Mouse (Mus musculus) kidney, adult 11 months (tissue): ENCODE measurements around the gene Mier2.

ENCODE experiments used
- DNase-seq: peaks from one replicate; pipeline ENCODE4 v3.0.0; 2022

The Mier2 gene

GRCm38 (mm10) chr10:79538323-79538722 is 16.7 kb downstream of the Mier2 start:
- DNase-seq = no peak

- no peak for DNase-seq
Measured at GRCm38 (mm10) chr10:79537781-79538180, 17.2 kb downstream of the Mier2 start.

GRCm38 (mm10) chr10:79537271-79537670 is 17.7 kb downstream of the Mier2 start:
- DNase-seq = no peak

GRCm38 (mm10) chr10:79536461-79537080 is 18.4 kb downstream of the Mier2 start:
- no peak for DNase-seq

- no peak for DNase-seq
Measured at GRCm38 (mm10) chr10:79535431-79535830, 19.6 kb downstream of the Mier2 start.

- peak; percentile 1 for DNase-seq
Measured at GRCm38 (mm10) chr10:79534426-79534825, 20.6 kb downstream of the Mier2 start.

GRCm38 (mm10) chr10:79533126-79533911 is 21.7 kb downstream of the Mier2 start, which contains the start of gene Plpp2:
Gene Plpp2, minus strand, starts transcription at chr10:79533796.
- DNase-seq = peak; percentile 88

GRCm38 (mm10) chr10:79532678-79533077 is 22.3 kb downstream of the Mier2 start:
- DNase-seq = no peak

- DNase-seq = no peak
Measured at GRCm38 (mm10) chr10:79531593-79531992, 23.4 kb downstream of the Mier2 start.

GRCm38 (mm10) chr10:79530721-79531120 is 24.3 kb downstream of the Mier2 start:
- no peak for DNase-seq

GRCm38 (mm10) chr10:79530241-79530640 is 24.8 kb downstream of the Mier2 start:
- DNase-seq = no peak

GRCm38 (mm10) chr10:79528081-79528480 is 26.9 kb downstream of the Mier2 start:
- DNase-seq = no peak

- DNase-seq = peak; percentile 2
Measured at GRCm38 (mm10) chr10:79527453-79527845, 27.6 kb downstream of the Mier2 start.

- DNase-seq = peak; percentile 1
Measured at GRCm38 (mm10) chr10:79526661-79527452, 28.1 kb downstream of the Mier2 start.

GRCm38 (mm10) chr10:79525456-79526325 is 29.3 kb downstream of the Mier2 start:
- peak; percentile 0 for DNase-seq

- DNase-seq = no peak
Measured at GRCm38 (mm10) chr10:79524433-79524832, 30.6 kb downstream of the Mier2 start.

GRCm38 (mm10) chr10:79506709-79507108 is 48.3 kb downstream of the Mier2 start:
- no peak for DNase-seq

GRCm38 (mm10) chr10:79502830-79503644 is 52.0 kb downstream of the Mier2 start:
- no peak for DNase-seq

- DNase-seq = no peak
Measured at GRCm38 (mm10) chr10:79496701-79497288, 58.2 kb downstream of the Mier2 start.

- peak; percentile 62 for DNase-seq
Measured at GRCm38 (mm10) chr10:79495886-79496285, 59.1 kb downstream of the Mier2 start.
